Mouse (Mus musculus): ENCODE measurements around the gene Arfgef2. TPM values are rescaled to one million over a fixed set of nuclear protein-coding genes. Genes with fewer than 3 reads are reported as not detected.

Gene Arfgef2
- polyA plus RNA-seq, 1 experiment: 23.0 TPM

Other genes starting within 250 kb of the Arfgef2 start
- gene Prex1, start 91.8 kb upstream of the Arfgef2 start, polyA plus RNA-seq (2012; ENCODE audit: insufficient read depth, insufficient read length, missing spikeins): 2.3 and 4.0 TPM in 2 replicates
- gene Trp53rkb, start 13.1 kb upstream of the Arfgef2 start, polyA plus RNA-seq (2012; ENCODE audit: insufficient read depth, insufficient read length, missing spikeins): 0.67 and 1.4 TPM in 2 replicates
- 25.0 and 34.3 TPM in 2 replicates for gene Cse1l, start 100.5 kb downstream of the Arfgef2 start, polyA plus RNA-seq (2012; ENCODE audit: insufficient read depth, insufficient read length, missing spikeins)
- gene Stau1, start 190.7 kb downstream of the Arfgef2 start, polyA plus RNA-seq (2012; ENCODE audit: insufficient read depth, insufficient read length, missing spikeins): 34.7 and 35.9 TPM in 2 replicates
- 16.1 and 20.4 TPM in 2 replicates for gene Ddx27, start 209.6 kb downstream of the Arfgef2 start, polyA plus RNA-seq (2012; ENCODE audit: insufficient read depth, insufficient read length, missing spikeins)

Measured in brown adipose tissue, adult 24 weeks (tissue).